Mouse (Mus musculus) midbrain, embryonic 15.5 days (tissue): ENCODE measurements at regions not wholly inside any gene's neighbourhood (a gene's known extent, or its start where the extent isn't known, plus 50 kb on each side); places are given as distances from the start of the nearest gene placed in this dataset.

ENCODE experiments used
- ATAC-seq: fragments of 200-750 bp; cut with Nextera tagmentation; replicated peaks from 2 replicates; pipeline ENCODE4 v1.8.0; 2017; ENCODE audit warnings: moderate TSS enrichment
- H3K27ac ChIP-seq: fragments of 300-500 bp; sonication (generic); 2 replicates; pipeline ENCODE4 v1.5.1; 2015; ENCODE audit warnings: mild to moderate bottlenecking, inconsistent platforms
- H3K27me3 ChIP-seq: fragments of 300-500 bp; sonication (generic); replicated peaks from 2 replicates; pipeline ENCODE4 v1.6.1; 2015; ENCODE audit warnings: inconsistent platforms
- H3K36me3 ChIP-seq: fragments of 300-500 bp; sonication (generic); replicated peaks from 2 replicates; pipeline ENCODE4 v1.6.1; 2015; ENCODE audit warnings: inconsistent platforms
- H3K4me1 ChIP-seq: fragments of 300-500 bp; sonication (generic); 2 replicates; pipeline ENCODE4 v1.6.1; 2015; ENCODE audit warnings: inconsistent platforms
- H3K4me2 ChIP-seq: fragments of 300-500 bp; sonication (generic); 2 replicates; pipeline ENCODE4 v1.6.1; 2015; ENCODE audit warnings: inconsistent platforms, mild to moderate bottlenecking, moderate library complexity
- H3K4me3 ChIP-seq: fragments of 300-500 bp; sonication (generic); 2 replicates; pipeline ENCODE4 v1.5.1; 2015; ENCODE audit warnings: mild to moderate bottlenecking, inconsistent platforms
- H3K9ac ChIP-seq: fragments of 300-500 bp; sonication (generic); 2 replicates; pipeline ENCODE4 v1.6.1; 2015; ENCODE audit warnings: mild to moderate bottlenecking, inconsistent platforms
- H3K9me3 ChIP-seq: fragments of 300-500 bp; sonication (generic); 2 replicates; pipeline ENCODE4 v1.6.1; 2016; ENCODE audit warnings: inconsistent platforms
- WGBS: fragments of 180-500 bp; shearing (Covaris S2); methylation state at CpG from one replicate; pipeline ENCODE4 v1.1.7; 2015; ENCODE audit warnings: mixed read lengths; 5-methylcytosine and 5-hydroxymethylcytosine counted together

DNA sequence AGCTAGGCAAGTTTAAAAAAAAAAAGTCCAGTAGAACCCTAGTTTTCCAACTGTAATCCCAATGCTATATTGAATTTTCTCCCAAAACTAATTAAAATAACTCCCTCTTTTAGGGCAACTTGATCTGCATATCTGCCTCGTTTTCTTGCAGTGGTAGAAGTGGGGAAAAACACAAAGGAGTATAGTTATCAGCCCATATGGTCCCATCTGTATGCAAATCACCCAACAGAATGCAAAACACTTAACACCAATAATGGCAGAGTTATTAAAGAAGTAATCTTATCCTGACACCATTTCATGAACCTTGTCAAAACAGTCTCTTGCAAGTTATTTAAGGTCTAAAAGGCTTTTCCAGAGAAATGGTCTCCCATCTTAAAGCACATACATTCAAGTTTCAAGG, 290.7 kb upstream of the Clec14a start:
- WGBS: 31% methylated on average over 1 of the region's 1 CpGs
- Histone ChIP-seq H3K4me3 (no peak overlapping the region), H3K27me3 (no peaks in the 10 kb centered on the region), H3K27ac (no peak overlapping the region), H3K9me3 (no peaks in the 10 kb centered on the region), H3K9ac (no peak overlapping the region), H3K4me2 (no peak overlapping the region), H3K36me3 (no peaks in the 10 kb centered on the region), H3K4me1 (no peaks in the 10 kb centered on the region)
- no peak for ATAC-seq

DNA sequence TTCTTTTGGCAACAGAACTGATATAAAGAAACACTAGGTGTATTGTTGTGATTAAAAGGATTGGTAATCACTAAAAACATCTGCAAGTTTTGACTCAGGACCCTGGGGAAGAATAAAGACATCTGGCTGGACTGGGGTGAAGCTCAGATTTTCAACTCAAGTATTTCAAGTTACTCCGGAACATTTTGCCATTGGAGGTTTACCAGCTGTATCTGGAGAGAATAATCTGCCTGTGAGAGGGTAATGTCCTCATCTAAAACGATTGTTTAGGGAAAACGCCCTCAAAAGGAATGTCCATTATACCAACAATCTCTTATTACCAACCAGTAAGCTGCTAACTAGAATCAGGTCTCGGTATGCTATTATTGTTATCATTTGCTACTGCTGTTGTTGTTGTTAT, 288.2 kb upstream of the Clec14a start:
- Histone ChIP-seq H3K9ac (no peak overlapping the region), H3K36me3 (no peaks in the 10 kb centered on the region), H3K27me3 (no peaks in the 10 kb centered on the region), H3K4me1 (no peaks in the 10 kb centered on the region), H3K27ac (no peak overlapping the region), H3K4me3 (no peak overlapping the region), H3K4me2 (no peak overlapping the region), H3K9me3 (no peaks in the 10 kb centered on the region)
- ATAC-seq: no peak
- 79% methylated on average over 4 of the region's 4 CpGs for WGBS

GRCm38 (mm10) chr12:58556741-58557140, 287.7 kb upstream of the Clec14a start:
- Histone ChIP-seq H3K4me1 (no peaks in the 10 kb centered on the region), H3K4me2 (no peak overlapping the region), H3K9ac (no peak overlapping the region), H3K4me3 (no peak overlapping the region), H3K36me3 (no peaks in the 10 kb centered on the region), H3K27me3 (no peaks in the 10 kb centered on the region), H3K27ac (no peak overlapping the region), H3K9me3 (no peaks in the 10 kb centered on the region)
- 85% methylated on average over 4 of the region's 4 CpGs for WGBS
- no peak for ATAC-seq

GRCm38 (mm10) chr12:58556060-58556459, 287.0 kb upstream of the Clec14a start:
- Histone ChIP-seq H3K9ac (no peak overlapping the region), H3K4me2 (no peak overlapping the region), H3K4me1 (no peaks in the 10 kb centered on the region), H3K27ac (no peak overlapping the region), H3K36me3 (no peaks in the 10 kb centered on the region), H3K4me3 (no peak overlapping the region), H3K27me3 (no peaks in the 10 kb centered on the region), H3K9me3 (no peaks in the 10 kb centered on the region)
- ATAC-seq: no peak
- WGBS: 83% methylated on average over 1 of the region's 1 CpGs

- Histone ChIP-seq H3K9ac (no peak overlapping the region), H3K36me3 (no peaks in the 10 kb centered on the region), H3K4me1 (0 out of 2 replicates have a peak, but pooled peaks cover 3% of the 10 kb centered on the region), H3K27me3 (no peaks in the 10 kb centered on the region), H3K27ac (no peak overlapping the region), H3K4me2 (no peak overlapping the region), H3K4me3 (no peak overlapping the region), H3K9me3 (no peaks in the 10 kb centered on the region)
- 0 out of 2 replicates have a peak, but pooled peaks have one; percentile 52 for ATAC-seq
- 25% methylated on average over 9 of the region's 9 CpGs for WGBS
These were observed 282.0 kb upstream of the Clec14a start for GRCm38 (mm10) chr12:58550859-58551761.

GRCm38 (mm10) chr12:58545832-58546538, 276.9 kb upstream of the Clec14a start:
- 71% methylated on average over 4 of the region's 4 CpGs for WGBS
- peak; percentile 65 for ATAC-seq
- H3K4me1 ChIP-seq: 0 out of 2 replicates have a peak, but pooled peaks cover 3% of the 10 kb centered on the region
- H3K27ac ChIP-seq: no peak overlapping the region
- no peak overlapping the region for H3K4me3 ChIP-seq
- no peaks in the 10 kb centered on the region for H3K9me3 ChIP-seq
- H3K36me3 ChIP-seq: no peaks in the 10 kb centered on the region
- no peak overlapping the region for H3K4me2 ChIP-seq
- no peaks in the 10 kb centered on the region for H3K27me3 ChIP-seq
- no peak overlapping the region for H3K9ac ChIP-seq

DNA sequence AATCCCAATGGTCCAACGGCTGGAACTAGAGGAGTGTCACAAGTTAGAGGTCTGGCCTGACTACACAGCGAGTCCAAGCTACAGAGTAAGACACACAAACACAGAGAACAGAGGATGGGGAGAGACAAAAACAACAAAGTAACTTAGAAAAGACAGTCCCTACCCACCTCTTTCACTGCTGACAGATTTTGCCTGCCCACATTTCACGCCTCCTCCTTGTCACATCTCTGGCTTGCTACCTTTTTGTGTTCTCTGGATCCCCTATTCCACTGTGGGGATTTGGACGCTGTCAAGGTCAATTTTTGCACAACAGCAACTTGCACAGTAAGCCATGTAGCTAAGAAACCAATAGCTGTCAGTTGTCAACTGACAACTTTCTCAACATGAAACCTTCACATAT, 275.8 kb upstream of the Clec14a start:
- Histone ChIP-seq H3K36me3 (no peaks in the 10 kb centered on the region), H3K4me1 (no peaks in the 10 kb centered on the region), H3K9me3 (no peaks in the 10 kb centered on the region), H3K4me2 (no peak overlapping the region), H3K27me3 (no peaks in the 10 kb centered on the region), H3K9ac (no peak overlapping the region), H3K4me3 (no peak overlapping the region), H3K27ac (no peak overlapping the region)
- 53% methylated on average over 4 of the region's 4 CpGs for WGBS
- no peak for ATAC-seq

DNA sequence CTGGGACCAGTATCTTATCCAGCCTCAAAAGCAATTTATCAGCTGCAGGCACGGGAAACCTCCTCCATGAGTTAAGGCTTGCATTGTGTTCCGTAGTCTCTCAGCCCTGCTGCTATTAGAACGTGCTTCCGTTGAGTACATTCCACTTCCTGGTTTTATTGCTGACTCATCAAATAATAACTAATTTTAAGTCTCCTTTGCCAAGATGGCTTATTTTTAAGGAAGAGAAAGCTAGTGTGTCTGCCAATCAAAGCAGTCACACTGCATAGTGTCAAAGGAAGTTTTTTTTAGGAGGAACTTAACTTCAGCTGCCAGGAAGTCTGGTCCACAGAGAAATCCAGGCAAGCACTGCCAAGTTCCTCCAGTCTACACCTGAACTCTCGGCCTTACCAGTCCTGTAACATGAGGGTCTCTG, 269.2 kb upstream of the Clec14a start:
- no peak overlapping the region for H3K9ac ChIP-seq
- no peak overlapping the region for H3K4me3 ChIP-seq
- no peaks in the 10 kb centered on the region for H3K27me3 ChIP-seq
- no peak overlapping the region for H3K4me2 ChIP-seq
- H3K36me3 ChIP-seq: no peaks in the 10 kb centered on the region
- no peaks in the 10 kb centered on the region for H3K4me1 ChIP-seq
- WGBS: 68% methylated on average over 5 of the region's 5 CpGs
- ATAC-seq: no peak
- H3K9me3 ChIP-seq: no peaks in the 10 kb centered on the region
- H3K27ac ChIP-seq: no peak overlapping the region

GRCm38 (mm10) chr12:58537833-58538232, 268.7 kb upstream of the Clec14a start:
- no peak overlapping the region for H3K4me3 ChIP-seq
- no peak overlapping the region for H3K27ac ChIP-seq
- WGBS: 71% methylated on average over 7 of the region's 8 CpGs
- no peaks in the 10 kb centered on the region for H3K4me1 ChIP-seq
- H3K27me3 ChIP-seq: no peaks in the 10 kb centered on the region
- H3K9ac ChIP-seq: no peak overlapping the region
- no peaks in the 10 kb centered on the region for H3K36me3 ChIP-seq
- ATAC-seq: no peak
- no peak overlapping the region for H3K4me2 ChIP-seq
- H3K9me3 ChIP-seq: no peaks in the 10 kb centered on the region

DNA sequence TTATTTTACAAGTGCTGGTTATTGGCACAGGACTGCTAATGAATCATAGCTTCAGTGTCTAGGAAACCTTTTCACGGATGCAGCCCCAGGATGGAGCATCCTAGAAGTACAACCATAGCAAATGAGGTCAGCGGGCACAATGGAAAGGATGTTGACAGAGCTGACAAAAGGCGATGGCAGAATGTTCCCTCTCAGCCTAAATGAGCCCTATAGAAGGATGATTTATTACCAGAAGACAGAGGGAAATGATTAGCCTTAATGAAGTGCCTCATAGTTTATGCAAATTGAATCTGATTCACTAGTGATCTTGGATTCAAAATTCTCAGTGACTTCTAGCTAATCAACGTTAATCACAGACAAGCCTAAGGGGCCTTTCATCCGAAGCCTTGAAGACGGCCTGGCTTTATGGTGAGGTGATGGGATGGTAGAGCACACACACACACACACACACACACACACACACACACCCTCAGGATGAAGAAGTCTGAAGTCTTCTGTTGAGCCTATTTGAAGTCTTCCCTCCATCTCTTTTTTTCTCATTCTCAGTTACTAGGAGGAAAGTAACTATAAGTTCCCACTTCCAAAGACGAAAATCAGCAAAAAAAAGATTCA, 267.4 kb upstream of the Clec14a start:
- Histone ChIP-seq H3K4me2 (no peak overlapping the region), H3K27ac (no peak overlapping the region), H3K9ac (no peak overlapping the region), H3K4me1 (no peaks in the 10 kb centered on the region), H3K4me3 (no peak overlapping the region), H3K27me3 (no peaks in the 10 kb centered on the region), H3K9me3 (no peaks in the 10 kb centered on the region), H3K36me3 (no peaks in the 10 kb centered on the region)
- ATAC-seq: no peak
- WGBS: 66% methylated on average over 7 of the region's 7 CpGs

DNA sequence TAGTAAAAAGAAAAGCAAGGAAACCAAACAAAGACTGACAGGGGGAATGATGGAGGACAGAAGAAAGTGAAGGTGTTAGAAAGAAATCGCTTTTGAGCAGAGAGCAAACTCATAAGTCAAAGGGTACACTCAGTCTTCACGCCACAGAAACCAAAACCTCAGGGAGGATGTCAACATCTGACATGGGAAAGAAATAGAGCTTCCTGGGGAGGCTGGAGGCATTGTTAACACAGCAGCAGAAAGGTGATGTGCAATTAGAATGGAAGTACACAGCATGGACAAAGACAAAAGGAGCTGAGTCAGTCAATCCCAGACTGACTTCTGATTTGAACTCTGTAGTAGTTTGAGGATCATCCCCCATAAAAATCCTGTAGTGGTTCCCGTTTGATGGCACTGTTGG, 261.2 kb upstream of the Clec14a start:
- Histone ChIP-seq H3K27ac (no peak overlapping the region), H3K4me2 (no peak overlapping the region), H3K9me3 (no peaks in the 10 kb centered on the region), H3K36me3 (no peaks in the 10 kb centered on the region), H3K4me3 (no peak overlapping the region), H3K27me3 (no peaks in the 10 kb centered on the region), H3K4me1 (no peaks in the 10 kb centered on the region), H3K9ac (no peak overlapping the region)
- ATAC-seq: no peak
- 69% methylated on average over 3 of the region's 3 CpGs for WGBS

DNA sequence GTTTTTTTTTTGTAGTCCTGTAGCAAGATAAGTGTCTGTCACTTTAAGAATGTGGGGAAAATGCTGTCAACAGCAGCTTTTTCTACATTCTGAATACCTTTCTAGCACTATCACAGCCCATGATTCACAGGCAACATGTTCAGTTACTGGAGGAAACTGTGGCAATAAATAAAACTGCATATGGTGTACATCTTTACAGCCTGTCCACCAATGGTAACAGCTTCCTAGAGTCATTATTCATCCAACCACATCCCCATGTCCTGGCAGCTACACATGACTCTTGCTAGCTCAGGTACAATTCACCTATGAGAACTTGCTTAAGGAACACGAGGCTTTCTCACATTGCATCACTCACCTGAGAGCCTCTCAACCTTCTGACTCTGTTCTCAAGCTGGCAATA, 247.7 kb upstream of the Clec14a start:
- no peaks in the 10 kb centered on the region for H3K9me3 ChIP-seq
- 63% methylated on average over 1 of the region's 1 CpGs for WGBS
- no peak overlapping the region for H3K4me3 ChIP-seq
- ATAC-seq: no peak
- H3K27me3 ChIP-seq: no peaks in the 10 kb centered on the region
- H3K4me1 ChIP-seq: peaks cover 5% of the 10 kb centered on the region; the same call in 1 of the 2 replicates
- no peak overlapping the region for H3K27ac ChIP-seq
- no peak overlapping the region for H3K9ac ChIP-seq
- H3K4me2 ChIP-seq: no peak overlapping the region
- H3K36me3 ChIP-seq: no peaks in the 10 kb centered on the region
